Mouse (Mus musculus) MEL (cell line): Measurements from ENCODE around the gene Fzd7. TPM values are rescaled to one million over a fixed set of nuclear protein-coding genes. Genes with fewer than 3 reads are reported as not detected.

Experiments
- DNase-seq: peaks from one replicate; pipeline ENCODE4 v3.0.0; 2011; ENCODE audit warnings: low read depth, low spot score
- H3K27ac ChIP-seq: 2 replicates; pipeline ENCODE4 v1.5.1; 2012; ENCODE audit warnings: low read depth, mild to moderate bottlenecking, control low read depth, low read length, moderate library complexity; ENCODE audit not compliant: control insufficient read depth
- H3K27me3 ChIP-seq, 2 experiments: fragments of 150-350 bp in 1 of 2; sonication (generic) in 1 of 2; 2 replicates each; pipeline ENCODE4 v1.6.1; 2012; ENCODE audit warnings: low read length in 2 of 2, mild to moderate bottlenecking in 2 of 2, improper control_type of control experiment in 1 of 2, moderate library complexity in 1 of 2; ENCODE audit not compliant: insufficient read depth in 2 of 2, control insufficient read depth in 1 of 2
- H3K36me3 ChIP-seq, 2 experiments: 2 replicates each; pipeline ENCODE4 v1.6.1; 2012 to 2014; ENCODE audit warnings: low read length in 2 of 2, improper control_type of control experiment in 1 of 2, inconsistent platforms in 1 of 2, mild to moderate bottlenecking in 1 of 2; ENCODE audit not compliant: insufficient read depth in 2 of 2, control insufficient read depth in 1 of 2
- H3K4me1 ChIP-seq, 2 experiments: fragments of 150-350 bp in 1 of 2; sonication (generic) in 1 of 2; 2 replicates each; pipeline ENCODE4 v1.6.1; 2012; ENCODE audit warnings: low read length in 2 of 2, improper control_type of control experiment in 1 of 2, mild to moderate bottlenecking in 1 of 2; ENCODE audit not compliant: insufficient read depth in 2 of 2, control insufficient read depth in 1 of 2
- H3K4me3 ChIP-seq, 2 experiments: fragments of 150-350 bp in 1 of 2; sonication (generic) in 1 of 2; 2 replicates each; pipeline ENCODE4 v1.5.1; 2012; ENCODE audit warnings: low read depth in 2 of 2, low read length in 2 of 2, mild to moderate bottlenecking in 2 of 2, moderate library complexity in 2 of 2, control low read depth in 1 of 2, improper control_type of control experiment in 1 of 2; ENCODE audit not compliant: control insufficient read depth in 1 of 2, insufficient read depth in 1 of 2
- H3K79me2 ChIP-seq: 2 replicates; pipeline ENCODE4 v1.6.1; 2012; ENCODE audit warnings: mild to moderate bottlenecking, low read length, moderate library complexity; ENCODE audit not compliant: control insufficient read depth, poor library complexity, insufficient read depth
- H3K9ac ChIP-seq: 2 replicates; pipeline ENCODE4 v1.6.1; 2012; ENCODE audit warnings: low read depth, mild to moderate bottlenecking, control low read depth, low read length, moderate library complexity; ENCODE audit not compliant: control insufficient read depth, poor library complexity, severe bottlenecking
- H3K9me3 ChIP-seq: fragments of 150-350 bp; sonication (generic); replicated peaks from 2 replicates; pipeline ENCODE4 v1.6.1; 2012; ENCODE audit warnings: mild to moderate bottlenecking, low read length, improper control_type of control experiment, moderate library complexity; ENCODE audit not compliant: insufficient read depth
- CHD1 ChIP-seq: IDR thresholded peaks from 2 replicates; pipeline ENCODE4 v1.6.1; 2012; ENCODE audit warnings: low read depth, mild to moderate bottlenecking, inconsistent platforms, low read length, improper control_type of control experiment
- CHD2 ChIP-seq: IDR thresholded peaks from 2 replicates; pipeline ENCODE4 v1.6.1; 2011; ENCODE audit warnings: low read length, improper control_type of control experiment
- CTCF ChIP-seq, 3 experiments: IDR thresholded peaks in 2 of 3; conservative IDR thresholded peaks in 1 of 3; 2 replicates each; pipeline ENCODE4 v1.5.1; 2011 to 2012; ENCODE audit warnings: low read length in 3 of 3, low read depth in 2 of 3, mild to moderate bottlenecking in 2 of 3, improper control_type of control experiment in 1 of 3, inconsistent platforms in 1 of 3, mixed read lengths in 1 of 3, moderate library complexity in 1 of 3; ENCODE audit not compliant: control insufficient read depth in 1 of 3, insufficient read depth in 1 of 3, poor library complexity in 1 of 3, severe bottlenecking in 1 of 3
- EP300 ChIP-seq, 2 experiments: IDR thresholded peaks; 2 replicates each; pipeline ENCODE4 v1.6.1; 2011; ENCODE audit warnings: improper control_type of control experiment in 2 of 2, low read length in 2 of 2, low read depth in 1 of 2, mild to moderate bottlenecking in 1 of 2
- ETS1 ChIP-seq: IDR thresholded peaks from 2 replicates; pipeline ENCODE4 v1.6.1; 2012; ENCODE audit warnings: low read depth, mild to moderate bottlenecking, inconsistent platforms, low read length, improper control_type of control experiment, moderate library complexity
- HCFC1 ChIP-seq: IDR thresholded peaks from 2 replicates; pipeline ENCODE4 v1.6.1; 2012; ENCODE audit warnings: low read depth, mild to moderate bottlenecking, inconsistent platforms, low read length, improper control_type of control experiment, moderate library complexity
- MAX ChIP-seq: IDR thresholded peaks from 2 replicates; pipeline ENCODE4 v1.6.1; 2011; ENCODE audit warnings: low read length, improper control_type of control experiment
- MEF2A ChIP-seq: IDR thresholded peaks from 2 replicates; pipeline ENCODE4 v1.6.1; 2014; ENCODE audit warnings: low read depth, mild to moderate bottlenecking, inconsistent platforms, low read length, improper control_type of control experiment; ENCODE audit not compliant: poor library complexity, insufficient replicate concordance, severe bottlenecking; ENCODE audit errors: extremely low read depth
- MXI1 ChIP-seq: IDR thresholded peaks from 2 replicates; pipeline ENCODE4 v1.6.1; 2011; ENCODE audit warnings: mild to moderate bottlenecking, low read depth, low read length, improper control_type of control experiment
- POLR2A ChIP-seq, 2 experiments: IDR thresholded peaks; 2 replicates each; pipeline ENCODE4 v1.6.1; 2011 to 2012; ENCODE audit warnings: low read length in 2 of 2, mild to moderate bottlenecking in 2 of 2, control low read depth in 1 of 2, improper control_type of control experiment in 1 of 2, low read depth in 1 of 2, moderate library complexity in 1 of 2; ENCODE audit not compliant: control insufficient read depth in 1 of 2, insufficient read depth in 1 of 2, poor library complexity in 1 of 2
- POLR2AphosphoS2 ChIP-seq: IDR thresholded peaks from 2 replicates; pipeline ENCODE4 v1.6.1; 2011; ENCODE audit warnings: low read length, improper control_type of control experiment
- ZKSCAN1 ChIP-seq: IDR thresholded peaks from 2 replicates; pipeline ENCODE4 v1.6.1; 2012; ENCODE audit warnings: low read depth, mild to moderate bottlenecking, inconsistent platforms, low read length, improper control_type of control experiment, moderate library complexity
- polyA plus RNA-seq, 2 experiments: library from polyadenylated mRNA; stranded (reverse) in 1 of 2; unstranded in 1 of 2; fragments of >175 nt in 1 of 2; fragments of >200 nt in 1 of 2; gene quantifications; 2 replicates each; pipeline versions ENCODE4 v1.2.1 to v1.2.4; 2012; ENCODE audit warnings: low replicate concordance in 2 of 2, low read depth in 1 of 2; ENCODE audit not compliant: insufficient read length in 2 of 2, insufficient read depth in 1 of 2, missing spikeins in 1 of 2
- total RNA-seq: library from RNA; depleted of rRNA; stranded (reverse); fragments of 300-350 nt; gene quantifications from 2 replicates; pipeline ENCODE4 v1.2.3, GENCODE M21; 2012

Fzd7 gene
- total and polyA plus RNA-seq, 3 experiments, result 18.5 to 24.7 TPM; not detected in 1

GRCm38 (mm10) chr1:59449423-59449822, 32.8 kb upstream of the Fzd7 start:
- peaks cover 5 to 6% of the 10 kb centered on the region in 2 experiments for H3K27me3 ChIP-seq
- TF ChIP-seq MXI1 (no peak), POLR2A (IDR thresholded peaks at IDR 0.05; ENCODE audit: control insufficient read depth in 1 of 2, insufficient read depth in 1 of 2, low read depth in 1 of 2, low read length in 2 of 2, poor library complexity in 1 of 2) (no peak), CHD1 (no peak), EP300 (IDR thresholded peaks at IDR 0.05; ENCODE audit: low read depth in 1 of 2, low read length in 2 of 2) (no peak), MAX (no peak), HCFC1 (no peak), CHD2 (no peak), MEF2A (no peak), ZKSCAN1 (no peak), CTCF (IDR thresholded peaks at IDR 0.05 in 2 of 3, conservative IDR thresholded peaks at IDR 0.05 in 1 of 3; ENCODE audit: control insufficient read depth in 1 of 3, insufficient read depth in 1 of 3, low read depth in 2 of 3, low read length in 3 of 3, poor library complexity in 1 of 3, severe bottlenecking in 1 of 3) (no peak)
- TF ChIP-seq, all 39 proteins: peak for 0
- DNase-seq, result no peak
- Histone ChIP-seq H3K36me3 (no peaks in the 10 kb centered on the region), H3K4me1 (peaks cover 0 to 2% of the 10 kb centered on the region in 2 experiments; a peak in 2 of 4 replicates), H3K27ac (no peak overlapping the region), H3K9me3 (no peaks in the 10 kb centered on the region), H3K4me3 (no peak overlapping the region), H3K9ac (no peak overlapping the region), H3K79me2 (no peaks in the 10 kb centered on the region)

- Histone ChIP-seq H3K79me2 (no peaks in the 10 kb centered on the region), H3K27ac (no peak overlapping the region), H3K36me3 (no peaks in the 10 kb centered on the region), H3K27me3 (peaks cover 5 to 6% of the 10 kb centered on the region in 2 experiments), H3K9me3 (no peaks in the 10 kb centered on the region), H3K4me3 (no peak overlapping the region)
- no peak for DNase-seq
- TF ChIP-seq ETS1 (no peak), CTCF (IDR thresholded peaks at IDR 0.05 in 2 of 3, conservative IDR thresholded peaks at IDR 0.05 in 1 of 3; ENCODE audit: control insufficient read depth in 1 of 3, insufficient read depth in 1 of 3, low read depth in 2 of 3, low read length in 3 of 3, poor library complexity in 1 of 3, severe bottlenecking in 1 of 3) (no peak)
- TF ChIP-seq, all 39 proteins: peak for 0
- peaks cover 0 to 2% of the 10 kb centered on the region in 2 experiments; a peak in 2 of 4 replicates for H3K4me1 ChIP-seq
- no peak overlapping the region for H3K9ac ChIP-seq
Measured at GRCm38 (mm10) chr1:59450896-59451295, 31.3 kb upstream of the Fzd7 start.

- no peak overlapping the region for H3K9ac ChIP-seq
- no peak for TF ChIP-seq POLR2AphosphoS2
Measured at GRCm38 (mm10) chr1:59451584-59451983, 30.6 kb upstream of the Fzd7 start.

More at GRCm38 (mm10) chr1:59451584-59451983, 30.6 kb upstream of the Fzd7 start:
- no peaks in the 10 kb centered on the region for H3K79me2 ChIP-seq
- no peak overlapping the region for H3K4me3 ChIP-seq
- H3K9me3 ChIP-seq, result no peaks in the 10 kb centered on the region
- no peak overlapping the region for H3K27ac ChIP-seq
- peaks cover 0 to 2% of the 10 kb centered on the region in 2 experiments; a peak in 2 of 4 replicates for H3K4me1 ChIP-seq
- H3K36me3 ChIP-seq, result no peaks in the 10 kb centered on the region
- no peak for DNase-seq
- H3K27me3 ChIP-seq, result peaks cover 6 to 7% of the 10 kb centered on the region in 2 experiments
